Mouse (Mus musculus) embryo, embryonic 11 days (tissue): Measurements from ENCODE around the gene Pcsk5.

Experiments
- DNase-seq: peaks from one replicate; pipeline ENCODE4 v3.0.0-alpha.2; 2015

Pcsk5 gene

DNA sequence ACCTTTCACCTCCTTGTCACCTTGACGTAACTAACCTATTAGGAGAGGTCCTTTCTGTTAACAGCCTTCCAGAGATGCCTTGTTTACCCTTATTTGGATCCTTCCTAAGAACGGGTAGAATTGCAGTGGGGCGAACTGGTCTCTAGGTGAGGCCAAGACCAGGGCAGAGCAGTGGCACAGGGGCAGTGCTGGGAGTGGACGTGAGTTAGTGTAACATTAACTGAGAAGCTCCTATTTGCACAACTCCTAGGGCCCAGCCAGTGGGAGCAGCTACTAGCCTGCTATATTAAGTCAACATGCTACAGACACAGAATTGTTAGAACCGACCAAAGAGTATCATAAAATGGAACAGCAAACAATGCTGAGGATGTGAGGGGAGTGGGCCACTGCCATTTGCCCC, 30.8 kb downstream of the Pcsk5 start:
- no peak for DNase-seq

DNA sequence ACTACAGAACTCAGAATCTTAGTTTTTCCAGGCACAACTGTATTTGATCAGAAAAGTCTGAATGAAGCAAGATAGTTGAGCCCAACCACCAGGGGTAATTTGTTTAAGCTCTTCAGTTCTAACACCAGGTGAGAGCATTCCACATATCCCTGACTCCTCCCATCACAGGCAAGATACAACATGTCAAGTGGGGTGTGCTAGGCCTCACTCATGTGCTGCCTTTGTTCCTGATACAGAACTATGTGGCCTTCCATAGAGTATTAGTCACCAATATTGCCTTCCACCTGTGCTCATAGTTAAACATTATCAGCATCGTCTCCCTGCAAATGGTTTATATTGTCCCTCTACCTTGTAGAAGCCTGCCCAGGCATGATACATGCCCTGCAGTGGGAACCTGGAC, 36.6 kb downstream of the Pcsk5 start:
- no peak for DNase-seq

DNA sequence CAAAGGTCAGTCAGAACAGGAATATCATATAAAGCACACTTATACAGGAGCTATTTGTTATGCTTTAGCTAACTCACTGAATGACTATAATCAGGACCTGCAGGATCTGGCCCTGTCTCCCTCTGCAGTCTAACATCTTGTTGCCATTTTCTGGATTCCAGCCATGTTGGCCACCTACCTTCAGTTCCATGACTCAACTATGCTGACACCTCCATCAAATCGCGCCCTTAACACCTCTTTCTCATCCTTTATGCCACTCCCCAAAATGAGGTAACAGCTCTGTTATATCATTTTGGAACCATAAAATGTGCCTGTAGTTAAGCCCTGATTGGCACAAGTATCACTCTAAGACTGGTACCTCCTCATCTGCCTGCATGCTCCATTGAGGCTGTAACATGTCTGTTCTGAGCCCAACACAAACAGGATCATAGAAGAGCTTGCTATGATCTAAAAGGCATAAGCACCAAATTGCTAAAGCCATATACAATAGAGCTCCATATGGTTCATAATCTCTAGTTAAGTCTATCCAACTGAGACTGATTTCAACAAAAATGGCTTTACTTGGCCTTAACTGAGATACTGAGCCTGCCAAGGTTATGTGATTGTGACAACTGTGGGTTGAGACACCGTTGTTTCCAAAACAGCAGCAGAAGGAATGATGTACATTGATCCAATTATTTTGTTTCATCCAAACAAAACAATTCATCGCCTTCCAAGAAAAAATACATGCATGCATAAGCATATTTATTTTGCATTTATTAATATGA, 37.8 kb downstream of the Pcsk5 start:
- no peak for DNase-seq

DNA sequence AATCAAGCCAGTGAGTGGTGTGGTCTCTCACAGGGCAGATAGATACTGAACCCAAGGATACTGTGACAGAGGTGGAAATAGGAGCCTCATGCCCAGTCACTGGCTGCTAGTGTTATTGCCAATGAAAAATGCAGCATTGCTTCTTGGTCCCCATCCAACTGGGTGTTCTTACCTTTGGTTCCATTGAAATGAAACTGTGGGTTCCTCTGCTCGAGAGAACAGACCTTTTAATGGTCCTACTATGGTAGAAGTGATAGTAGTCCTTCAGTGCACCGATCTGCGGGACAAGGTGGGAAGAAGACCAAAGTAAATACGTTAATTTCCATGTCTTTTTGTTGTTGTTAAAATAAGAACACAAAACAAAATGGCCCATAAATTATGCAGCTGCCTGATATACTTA, 44.0 kb downstream of the Pcsk5 start:
- DNase-seq = no peak

DNA sequence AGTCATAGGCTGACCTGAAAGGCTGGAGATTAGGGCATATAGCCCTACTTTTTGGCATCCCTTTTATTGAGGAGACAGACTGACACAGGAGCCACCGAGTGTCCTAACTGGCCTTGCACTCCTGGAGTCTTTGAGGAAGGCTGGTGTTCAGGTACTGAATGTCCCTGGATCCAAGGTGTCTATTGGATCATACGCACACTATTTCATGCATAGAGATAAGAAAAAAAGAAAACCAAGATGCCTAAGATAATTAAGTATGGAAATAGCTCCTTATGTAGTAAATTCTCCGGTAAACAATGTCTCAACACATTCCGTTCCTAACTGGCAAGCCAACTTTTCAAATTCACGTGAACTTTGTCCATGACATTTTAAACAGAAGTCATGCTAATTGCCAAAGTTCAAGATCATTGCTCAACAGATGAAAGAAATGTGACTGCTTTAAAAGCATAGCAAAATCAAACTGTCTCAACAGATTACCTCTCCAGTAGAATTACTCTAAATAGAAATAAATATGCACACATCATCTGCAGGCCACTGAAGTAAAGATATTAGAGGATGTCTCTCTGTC, 45.9 kb downstream of the Pcsk5 start:
- no peak for DNase-seq

DNA sequence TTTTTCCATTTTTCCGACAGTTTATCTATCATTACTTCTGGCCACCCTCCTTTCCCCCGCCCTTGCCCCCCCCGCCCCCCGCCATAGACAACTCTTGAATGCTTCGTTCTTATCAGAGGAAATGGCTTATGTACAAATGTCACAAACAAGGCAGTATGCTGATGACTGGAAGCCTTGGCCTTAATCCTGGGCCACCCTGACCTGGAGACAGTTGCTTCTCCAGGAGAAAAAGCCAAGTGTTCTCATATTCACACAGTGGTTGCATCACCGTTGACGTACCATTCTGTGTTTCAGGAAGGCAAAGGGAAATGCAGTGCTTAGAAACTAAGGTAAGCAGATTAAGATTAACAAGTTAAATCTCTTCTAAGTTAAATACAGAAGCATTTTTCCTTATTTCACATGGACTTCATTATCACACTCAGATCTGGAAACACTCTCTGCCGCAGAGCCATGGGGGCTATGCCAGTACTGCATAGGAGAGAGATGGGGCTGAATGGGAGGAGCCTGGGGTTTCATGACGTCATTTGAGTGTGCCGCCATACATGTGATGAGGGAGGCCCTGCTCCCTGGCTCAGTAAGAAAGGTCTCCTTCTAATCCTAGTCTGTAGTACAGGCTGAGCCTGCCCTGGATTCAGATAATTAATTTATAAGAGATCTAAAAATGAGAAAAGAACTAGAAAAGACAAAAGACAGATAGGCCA, 48.7 kb downstream of the Pcsk5 start:
- no peak for DNase-seq

DNA sequence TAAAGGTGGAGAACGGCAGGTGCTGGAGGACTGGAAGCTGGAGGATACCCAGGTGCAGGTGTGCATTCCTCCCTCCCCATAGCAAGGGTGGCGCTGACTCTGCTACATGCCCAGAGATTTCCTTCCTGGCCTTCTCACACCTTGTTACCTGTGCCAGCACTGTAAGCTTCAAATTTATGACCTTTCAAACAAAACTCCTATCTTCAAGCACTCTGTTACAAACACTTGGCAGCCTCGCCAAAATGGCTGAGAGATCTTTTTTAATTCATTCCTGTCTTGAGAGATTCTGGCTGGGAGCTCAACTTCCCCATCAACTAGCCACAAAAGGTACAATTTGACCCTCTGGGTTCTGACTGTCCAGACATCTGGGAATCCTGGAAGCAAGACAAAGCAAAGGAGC, 50.7 kb downstream of the Pcsk5 start:
- no peak for DNase-seq

DNA sequence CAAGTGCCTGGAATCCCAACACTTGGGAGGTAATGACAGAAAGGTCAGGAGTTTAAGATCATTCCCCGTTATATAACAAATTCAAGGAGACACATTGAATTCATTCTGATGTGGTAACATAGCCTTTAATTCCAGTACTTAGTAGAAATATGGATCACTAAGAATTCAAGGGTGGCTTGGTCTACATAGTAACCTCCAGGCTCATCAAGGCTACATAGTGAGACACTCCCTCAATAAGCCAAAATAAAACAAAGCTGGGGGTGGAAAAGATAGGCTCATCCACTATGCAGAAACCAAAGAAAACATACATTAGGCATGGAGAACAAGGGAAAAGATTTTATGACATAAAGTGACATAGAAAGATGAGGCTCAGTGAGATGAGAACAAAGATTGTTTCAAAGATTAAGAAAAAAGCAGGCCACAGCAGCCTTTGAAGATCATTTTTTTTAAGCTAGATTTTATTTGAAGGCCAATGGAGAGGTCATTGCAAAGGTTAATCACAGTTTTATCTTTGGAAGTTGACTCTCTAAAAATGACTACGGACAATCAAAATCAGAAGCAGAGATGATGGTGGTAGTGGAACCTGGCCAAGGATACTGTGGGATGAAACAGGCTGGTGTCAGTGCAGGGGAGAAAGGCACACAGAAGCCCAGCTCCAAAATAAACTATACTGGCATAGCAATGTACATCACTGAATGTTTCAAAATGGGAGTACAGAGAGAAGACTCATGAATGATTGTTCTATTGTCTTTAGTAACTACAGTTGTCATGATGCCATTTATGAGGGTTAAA, 52.8 kb downstream of the Pcsk5 start:
- DNase-seq = no peak

DNA sequence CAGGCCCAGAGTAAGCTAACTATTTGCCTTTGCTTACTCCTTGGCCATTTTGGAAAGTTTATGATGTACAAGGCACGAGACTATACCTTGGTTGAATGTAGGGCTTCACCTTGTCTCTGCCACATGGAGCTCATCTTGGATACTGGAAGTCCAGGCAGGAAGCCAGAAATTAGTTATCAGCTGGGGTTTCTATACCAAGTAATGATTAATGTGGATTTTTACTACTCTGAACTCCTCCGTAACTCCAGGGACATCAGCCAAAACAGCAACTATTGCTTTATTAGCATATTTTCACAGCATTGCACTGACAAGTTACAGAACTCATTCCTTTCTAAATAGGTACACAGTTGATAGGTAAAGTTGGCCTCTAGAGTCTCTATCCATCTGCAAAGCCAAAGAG, 54.2 kb downstream of the Pcsk5 start:
- DNase-seq = no peak

DNA sequence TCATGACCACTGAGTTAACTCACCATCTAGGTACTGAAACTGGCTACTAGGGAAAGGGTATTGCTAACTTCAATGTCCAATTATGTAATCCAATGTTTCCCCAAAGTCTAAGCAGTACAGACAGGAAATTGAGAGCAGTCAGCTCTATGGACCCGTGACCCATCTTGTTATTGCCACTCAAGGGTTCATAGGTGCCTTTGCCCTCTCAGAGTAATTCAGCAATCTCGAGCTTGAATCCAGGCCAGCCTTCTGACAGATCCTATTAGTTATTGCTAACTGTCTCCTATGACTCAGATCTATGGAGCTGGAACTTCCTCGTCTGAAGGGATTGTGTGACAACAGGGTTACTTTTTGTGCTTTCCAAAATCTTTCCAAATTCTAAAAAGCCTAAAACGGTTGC, 56.1 kb downstream of the Pcsk5 start:
- DNase-seq = no peak

DNA sequence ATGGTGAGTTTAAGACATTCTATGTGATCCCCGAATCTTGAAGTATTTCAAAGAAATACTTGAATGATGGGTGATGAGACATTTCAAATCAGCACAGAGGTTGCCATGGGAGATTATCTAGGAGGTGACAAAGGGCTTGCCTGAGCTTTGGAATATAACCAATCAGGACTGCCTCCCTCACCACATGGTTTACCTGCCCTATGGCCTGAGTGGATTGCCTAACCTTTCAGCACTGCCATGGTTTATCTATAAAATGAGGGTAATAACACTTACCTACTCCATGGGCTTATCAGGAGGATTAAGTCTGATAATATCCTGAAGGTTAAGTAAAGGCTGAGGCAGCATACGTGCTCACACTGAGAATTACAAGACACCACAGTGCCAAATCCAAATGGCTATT, 61.5 kb downstream of the Pcsk5 start:
- no peak for DNase-seq

DNA sequence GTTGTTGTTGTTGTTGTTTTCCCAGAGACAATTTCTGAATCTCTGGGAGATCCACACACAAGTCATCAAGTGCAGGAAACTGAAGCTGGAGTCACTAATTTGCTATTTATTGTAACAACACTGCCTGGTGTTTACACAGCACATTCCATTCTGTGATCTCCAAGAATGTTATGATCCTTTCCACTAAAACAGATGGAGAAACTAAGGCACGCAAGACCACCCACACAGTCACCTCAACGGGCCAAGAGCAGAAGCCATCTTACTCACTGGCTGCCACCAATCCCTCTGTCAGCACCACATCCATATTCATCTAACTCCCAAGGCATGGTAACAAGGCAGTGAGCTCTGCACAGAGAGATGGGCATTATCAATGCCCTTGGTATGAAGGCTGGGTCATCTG, 62.3 kb downstream of the Pcsk5 start:
- DNase-seq = no peak

DNA sequence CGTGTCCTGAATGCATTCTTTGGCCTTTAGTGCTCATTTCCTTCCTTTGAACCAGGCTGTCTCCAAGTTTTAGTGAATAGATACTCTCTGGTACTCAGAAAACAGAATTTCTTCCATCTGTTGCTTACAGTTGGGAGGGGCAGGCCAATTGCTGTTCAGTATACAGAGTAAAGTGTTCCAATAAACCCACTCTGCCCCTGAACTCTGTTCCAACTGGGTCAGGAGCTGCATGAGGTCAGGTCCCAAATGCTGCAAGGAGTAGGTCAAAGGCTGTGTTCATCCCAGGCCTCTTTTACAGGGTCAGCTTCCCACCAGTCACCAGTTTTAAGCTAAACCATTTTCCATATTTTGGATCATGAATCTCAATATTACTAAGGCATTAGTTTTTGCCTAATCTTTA, 63.4 kb downstream of the Pcsk5 start:
- DNase-seq = no peak

DNA sequence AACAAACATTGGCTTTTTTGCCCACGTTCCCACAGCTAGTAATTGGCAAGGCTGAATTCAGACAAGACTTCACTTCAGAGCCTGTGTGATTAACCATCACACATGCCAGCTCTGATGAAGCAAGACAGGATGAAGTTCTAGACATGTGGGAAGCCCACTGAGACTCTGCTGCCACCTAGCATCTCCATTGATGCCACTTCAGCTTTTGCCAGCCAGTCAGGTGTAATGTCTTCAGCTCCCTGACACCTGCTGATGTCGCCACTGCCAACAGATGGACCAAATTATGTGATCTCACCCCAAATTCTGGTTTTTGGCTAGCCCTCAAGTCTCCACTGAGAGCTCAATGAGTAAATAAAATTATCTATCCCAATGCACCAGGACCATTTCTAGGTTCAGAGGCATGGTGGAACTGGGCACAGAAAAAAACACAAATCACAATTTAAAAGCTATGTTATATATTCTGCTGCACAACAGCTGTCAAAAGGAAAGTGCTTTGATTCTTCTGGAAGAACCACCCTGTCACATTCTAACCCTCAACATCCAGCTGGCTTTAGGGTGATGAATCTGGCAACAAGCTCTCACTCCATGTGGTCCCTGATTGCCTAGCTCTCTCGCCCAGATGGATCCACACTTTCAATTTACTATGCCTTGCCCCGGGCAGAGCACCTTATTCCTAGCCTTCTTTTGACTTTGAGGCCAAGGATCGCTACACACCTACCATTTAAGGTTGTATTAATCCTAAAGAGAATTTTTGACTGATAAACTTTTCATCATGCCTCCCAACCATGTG, 67.6 kb downstream of the Pcsk5 start:
- no peak for DNase-seq

DNA sequence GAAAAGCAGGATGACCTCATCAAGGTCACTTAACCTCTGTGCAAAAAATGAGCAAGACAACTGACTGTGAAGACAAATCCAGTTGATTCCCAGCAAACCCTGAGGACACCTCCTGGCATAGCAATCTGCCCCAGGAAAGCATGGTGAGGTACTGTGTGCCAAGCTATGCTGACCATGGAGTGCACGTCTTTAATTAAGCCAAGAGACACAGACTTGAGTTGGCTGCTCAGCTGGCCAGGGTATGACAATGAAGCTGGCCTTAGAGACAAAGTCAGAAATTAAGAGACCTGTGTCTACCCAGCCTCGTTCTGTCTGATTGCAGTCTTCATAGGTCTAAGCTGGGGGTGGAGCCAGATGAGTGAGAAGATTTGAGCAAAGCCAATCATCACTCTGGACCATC, 72.4 kb downstream of the Pcsk5 start:
- no peak for DNase-seq

DNA sequence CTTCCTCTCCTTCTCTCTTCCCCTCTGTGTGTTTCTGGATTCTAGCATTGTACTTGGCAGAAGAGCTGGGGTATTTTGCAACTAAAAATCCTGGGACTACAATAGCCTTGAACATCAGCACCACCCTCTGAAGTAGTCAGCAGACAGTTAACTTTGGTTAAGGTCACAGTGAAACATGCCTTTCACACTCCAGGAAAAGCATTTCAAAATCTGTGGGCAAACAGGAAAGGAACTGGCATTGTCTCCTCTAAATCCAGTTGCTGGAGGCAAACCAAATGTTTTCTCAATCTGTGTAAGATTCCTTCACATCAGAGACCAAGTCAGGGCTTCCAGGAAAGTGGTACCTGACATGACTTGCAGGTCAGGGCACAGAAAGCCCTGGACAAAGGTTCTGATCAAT, 74.7 kb downstream of the Pcsk5 start:
- no peak for DNase-seq

DNA sequence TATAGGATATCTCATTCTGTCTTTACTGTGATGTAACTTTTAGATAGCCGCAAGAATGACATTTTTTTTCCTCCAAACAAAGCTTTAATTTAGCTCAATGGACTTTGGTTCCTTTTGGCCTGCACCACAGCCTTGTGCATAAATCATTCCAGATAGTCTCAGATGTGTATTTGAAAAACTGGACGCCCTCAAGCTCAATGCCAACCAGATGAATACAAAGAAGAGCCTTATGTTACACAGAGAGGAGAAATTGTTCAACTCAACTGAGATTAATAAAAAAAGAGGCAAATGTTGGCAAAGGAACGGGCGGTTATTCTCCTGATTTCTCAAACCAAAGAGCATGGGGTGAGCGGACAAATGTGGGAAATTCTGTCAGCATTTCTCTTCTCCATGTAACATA, 75.8 kb downstream of the Pcsk5 start:
- DNase-seq = no peak

DNA sequence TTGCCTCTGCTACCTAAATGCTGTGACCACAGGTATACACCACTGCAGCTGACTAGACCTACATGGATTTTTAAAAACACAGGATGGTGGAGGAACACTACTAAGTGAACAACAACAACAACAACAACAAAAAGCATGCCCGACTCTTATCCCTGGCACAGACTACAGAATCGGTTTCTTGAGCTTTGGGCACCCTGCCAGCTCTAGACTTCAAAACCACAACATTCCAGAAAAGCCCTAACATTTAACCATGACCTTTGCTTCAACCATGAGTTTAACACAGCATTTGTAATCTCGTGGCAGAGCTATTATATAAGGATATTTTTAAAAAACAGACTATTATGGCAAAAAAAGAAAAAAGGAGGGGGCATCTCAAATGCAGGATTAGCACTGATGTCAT, 84.6 kb downstream of the Pcsk5 start:
- DNase-seq = no peak

DNA sequence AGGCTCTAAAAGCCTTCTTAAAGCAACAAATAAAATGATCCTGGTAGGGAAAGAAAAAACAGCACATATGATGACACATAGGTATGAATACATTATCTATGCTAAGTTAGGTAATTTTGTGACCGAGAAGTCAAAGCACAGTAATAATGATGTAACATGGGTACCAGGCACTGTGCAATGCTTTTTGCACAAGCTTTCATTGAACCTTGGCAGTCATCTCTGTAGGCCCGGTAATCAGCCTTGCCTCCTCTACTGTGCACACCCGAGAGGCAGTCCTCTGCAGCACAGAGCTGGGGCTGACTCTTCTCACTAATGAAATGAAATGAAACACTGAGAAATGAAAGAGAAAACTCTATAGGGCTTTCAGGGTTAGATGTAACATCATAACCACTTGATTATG, 89.1 kb downstream of the Pcsk5 start:
- DNase-seq = no peak

DNA sequence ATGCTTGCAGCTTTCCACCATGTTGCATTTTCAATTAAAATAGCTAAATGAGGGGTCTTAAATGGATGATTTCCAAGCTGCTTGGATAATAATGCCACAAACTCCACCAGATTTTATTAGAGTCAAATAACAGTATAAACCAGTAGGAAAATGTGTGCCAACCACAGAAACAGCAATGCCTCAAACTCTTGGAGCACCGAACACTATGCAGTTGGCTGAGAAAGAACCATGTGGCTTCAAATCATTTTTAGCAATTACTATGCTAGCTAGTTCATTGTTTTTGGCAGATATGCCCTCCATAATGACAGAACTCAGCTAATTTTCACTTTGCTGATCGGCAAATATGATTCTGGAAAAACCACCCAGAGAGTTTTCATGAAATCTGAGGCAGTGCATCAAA, 92.1 kb downstream of the Pcsk5 start:
- no peak for DNase-seq

DNA sequence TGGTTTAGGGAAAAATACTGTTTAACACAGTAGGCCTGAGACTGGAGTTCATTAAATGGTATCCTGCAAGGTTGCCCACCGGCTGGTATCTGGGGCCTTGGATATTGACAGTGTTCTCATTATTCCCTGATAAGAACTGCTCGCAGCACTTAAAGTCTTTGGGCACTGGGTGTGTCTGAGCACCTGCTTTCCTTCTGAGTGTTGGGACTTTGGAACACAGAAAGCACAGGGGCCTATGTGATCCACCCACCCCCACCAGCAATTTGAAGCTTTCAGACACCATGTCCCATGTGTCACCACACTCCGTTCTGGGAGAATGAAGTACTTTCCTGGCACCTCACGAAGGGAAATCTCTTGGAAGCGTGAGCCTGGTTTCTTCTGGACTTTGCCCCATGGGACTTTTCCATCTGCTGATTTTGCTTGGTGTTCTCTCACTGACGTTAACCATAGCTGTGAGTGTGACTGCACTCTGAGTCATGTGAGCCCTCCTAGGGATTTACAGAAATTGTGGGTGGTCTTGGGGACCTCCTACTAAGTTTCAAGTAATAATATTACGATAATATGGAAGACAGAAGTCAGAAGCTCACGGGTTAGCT, 92.9 kb downstream of the Pcsk5 start:
- DNase-seq = no peak

DNA sequence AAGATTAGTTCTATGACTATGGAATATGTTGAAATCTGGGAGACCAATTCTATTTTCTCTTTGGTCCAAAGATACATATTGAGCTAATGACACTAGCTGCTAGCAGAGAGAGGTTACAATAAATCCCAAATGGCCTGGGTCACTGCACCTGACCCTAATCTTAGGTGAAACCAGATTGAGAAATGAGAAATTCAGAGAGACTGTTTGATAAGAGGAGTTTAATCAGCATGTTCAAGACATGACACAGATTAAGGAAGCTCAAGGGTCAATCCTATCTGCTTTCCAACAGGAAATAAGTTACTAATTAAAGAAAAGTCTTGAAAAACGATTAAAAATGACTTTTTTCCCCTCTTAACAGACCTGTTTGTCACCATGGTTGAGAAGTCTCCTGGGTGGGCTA, 96.0 kb downstream of the Pcsk5 start:
- DNase-seq = no peak
